Mouse (Mus musculus): Measurements from ENCODE around the gene Tmem259. TPM values are rescaled to one million over a fixed set of nuclear protein-coding genes. Genes with fewer than 3 reads are reported as not detected.
A peak's percentile ranks its signal among the peaks of the same experiment; 100 is the strongest.

Gene Tmem259
- polyA plus RNA-seq, 1 experiment from 2014 or later = 20.5 TPM

DNA sequence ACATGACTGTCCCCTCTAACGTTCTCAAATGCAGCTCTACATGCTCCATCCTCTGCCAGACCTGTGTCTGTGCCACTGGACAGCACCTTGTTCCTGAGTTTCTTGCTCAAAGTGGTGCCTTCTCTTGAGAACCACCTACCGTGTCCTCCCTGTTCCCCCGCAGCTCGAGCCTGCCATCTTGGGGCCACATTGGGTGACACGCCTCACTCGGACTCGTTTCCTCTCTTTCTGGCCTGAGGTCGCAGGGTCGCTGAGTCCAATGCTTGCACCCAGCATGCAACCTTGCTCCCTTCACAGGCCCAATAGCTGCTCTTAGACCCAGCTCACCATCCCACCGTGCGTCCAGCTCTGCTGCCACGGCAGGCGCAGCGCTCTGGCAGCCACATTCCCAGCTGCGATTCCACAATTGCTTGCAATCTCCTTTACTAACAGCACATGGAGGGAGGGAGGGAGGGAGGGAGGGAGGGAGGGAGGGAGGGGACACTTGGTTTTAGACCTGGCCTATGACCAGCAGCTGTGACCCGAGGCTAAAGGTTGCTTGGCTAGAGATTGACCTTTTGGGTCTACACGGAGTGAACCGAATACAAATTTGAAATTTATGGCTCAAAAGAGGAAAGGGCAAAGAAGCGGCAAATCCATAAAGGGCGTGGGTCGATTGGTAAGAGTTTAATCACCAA lies 25.9 kb downstream of the Tmem259 start:
- WGBS = 15% methylated on average over 21 of the region's 21 CpGs
- no peak overlapping the region for H3K4me3 ChIP-seq
- no peak for ATAC-seq (ENCODE audit: borderline replicate concordance, extremely low read depth, low FRiP score, low TSS enrichment)
- H3K9ac ChIP-seq = no peak overlapping the region
- no peaks in the 10 kb centered on the region for H3K27me3 ChIP-seq
- peaks cover 21% of the 10 kb centered on the region for H3K36me3 ChIP-seq
- H3K4me2 ChIP-seq = peak overlapping the region; percentile 29; the same call in 1 of the 2 replicates
- no peak overlapping the region for H3K27ac ChIP-seq
- peaks cover 23% of the 10 kb centered on the region for H3K4me1 ChIP-seq
- no peaks in the 10 kb centered on the region for H3K9me3 ChIP-seq

DNA sequence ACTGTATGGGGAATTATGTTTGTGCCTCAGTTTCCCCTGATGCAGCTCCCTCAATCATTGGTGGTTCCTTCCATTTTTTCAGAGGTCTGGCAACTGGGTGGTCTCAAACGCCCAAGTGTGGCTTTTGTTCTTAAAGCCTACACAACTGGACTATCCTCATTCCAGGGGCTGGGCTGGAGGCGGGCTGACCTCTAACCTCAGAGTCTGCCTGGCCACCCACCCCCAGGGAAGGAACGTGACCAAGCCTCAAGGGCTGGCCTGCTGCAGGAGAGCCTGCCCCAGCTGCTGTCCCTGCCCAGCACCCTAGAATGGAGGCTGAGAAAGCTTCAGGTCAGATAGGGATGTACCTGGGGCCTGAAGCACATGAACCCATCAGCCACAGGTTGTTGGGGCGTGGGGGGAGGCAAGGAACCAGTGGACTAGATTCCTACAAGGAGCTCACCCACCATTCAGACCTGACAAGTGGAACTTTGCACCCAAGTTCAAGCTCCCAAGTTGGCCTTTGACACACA lies 27.4 kb downstream of the Tmem259 start:
- no peak for ATAC-seq (ENCODE audit: borderline replicate concordance, extremely low read depth, low FRiP score, low TSS enrichment)
- Histone ChIP-seq H3K9ac (no peak overlapping the region), H3K4me3 (no peak overlapping the region), H3K27me3 (no peaks in the 10 kb centered on the region), H3K4me2 (no peak overlapping the region), H3K9me3 (no peaks in the 10 kb centered on the region), H3K4me1 (peaks cover 23% of the 10 kb centered on the region), H3K36me3 (peaks cover 17% of the 10 kb centered on the region), H3K27ac (no peak overlapping the region)
- 31% methylated on average over 4 of the region's 4 CpGs for WGBS

DNA sequence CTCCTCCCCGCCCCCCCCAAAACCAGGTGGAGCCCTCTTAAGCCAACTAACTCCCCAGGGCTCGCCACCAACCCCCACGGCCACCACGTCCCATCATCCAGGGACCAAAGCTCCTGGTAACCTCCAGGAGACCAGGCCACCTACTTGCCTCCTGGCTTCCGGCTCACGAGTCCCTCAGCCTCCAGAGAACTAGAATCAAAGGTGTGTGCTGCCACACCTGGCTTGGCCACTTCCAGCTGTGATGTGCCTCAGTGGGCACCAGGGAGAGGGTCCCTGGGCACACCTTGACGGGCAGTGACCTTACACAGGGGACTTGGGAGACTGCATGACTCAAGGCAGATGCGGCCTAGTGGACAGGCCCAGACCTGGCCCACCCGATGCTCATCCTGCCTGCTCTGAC lies 28.4 kb downstream of the Tmem259 start:
- Histone ChIP-seq H3K4me3 (no peak overlapping the region), H3K4me1 (peaks cover 14% of the 10 kb centered on the region), H3K27me3 (no peaks in the 10 kb centered on the region), H3K4me2 (no peak overlapping the region), H3K36me3 (peaks cover 23% of the 10 kb centered on the region), H3K27ac (no peak overlapping the region), H3K9ac (no peak overlapping the region), H3K9me3 (no peaks in the 10 kb centered on the region)
- no peak for ATAC-seq (ENCODE audit: borderline replicate concordance, extremely low read depth, low FRiP score, low TSS enrichment)
- 63% methylated on average over 9 of the region's 9 CpGs for WGBS

DNA sequence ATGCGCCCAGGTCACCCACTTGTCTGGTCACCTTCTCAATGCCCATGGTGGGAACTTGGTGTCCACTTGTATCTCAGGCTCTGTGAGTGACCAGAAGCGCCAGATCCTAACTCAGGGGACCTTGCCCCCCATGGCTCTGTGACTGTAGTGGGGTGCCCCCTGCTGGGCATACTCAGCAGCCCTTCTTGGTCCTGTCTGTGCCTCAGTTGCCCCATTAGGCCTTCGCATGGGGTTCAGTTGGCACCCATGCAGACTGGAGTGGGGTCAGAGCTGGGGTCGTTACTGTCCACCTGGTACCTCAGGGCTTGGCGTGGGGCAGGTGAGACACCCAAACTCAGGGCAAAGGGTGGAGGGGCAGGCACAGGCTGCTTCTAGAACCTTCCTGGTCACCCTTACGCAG lies 30.2 kb downstream of the Tmem259 start:
- H3K4me3 ChIP-seq = no peak overlapping the region
- no peaks in the 10 kb centered on the region for H3K27me3 ChIP-seq
- no peak overlapping the region for H3K9ac ChIP-seq
- no peaks in the 10 kb centered on the region for H3K9me3 ChIP-seq
- ATAC-seq (ENCODE audit: borderline replicate concordance, extremely low read depth, low FRiP score, low TSS enrichment) = no peak
- H3K27ac ChIP-seq = no peak overlapping the region
- 85% methylated on average over 6 of the region's 6 CpGs for WGBS
- H3K36me3 ChIP-seq = peaks cover 39% of the 10 kb centered on the region
- peaks cover 11% of the 10 kb centered on the region; the same call in 1 of the 2 replicates for H3K4me1 ChIP-seq
- no peak overlapping the region for H3K4me2 ChIP-seq

DNA sequence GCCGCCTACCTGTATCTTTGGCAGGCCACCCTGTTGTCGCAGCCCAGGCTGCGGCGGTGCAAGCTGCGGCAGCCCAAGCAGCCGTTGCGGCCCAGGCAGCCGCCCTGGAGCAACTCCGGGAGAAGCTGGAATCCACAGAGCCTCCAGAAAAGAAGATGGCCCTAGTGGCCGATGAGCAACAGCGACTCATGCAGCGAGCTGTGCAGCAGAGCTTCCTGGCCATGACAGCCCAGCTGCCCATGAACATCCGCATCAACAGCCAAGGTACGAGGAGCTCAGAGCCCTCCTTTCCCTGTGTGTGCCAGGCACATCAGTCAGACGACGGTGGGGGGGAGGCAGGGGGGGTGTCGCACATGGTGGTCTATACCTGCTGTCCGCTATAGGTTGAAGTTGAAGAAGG lies 33.5 kb downstream of the Tmem259 start:
- WGBS = 83% methylated on average over 18 of the region's 18 CpGs
- no peak for ATAC-seq (ENCODE audit: borderline replicate concordance, extremely low read depth, low FRiP score, low TSS enrichment)
- H3K9ac ChIP-seq = no peak overlapping the region

DNA sequence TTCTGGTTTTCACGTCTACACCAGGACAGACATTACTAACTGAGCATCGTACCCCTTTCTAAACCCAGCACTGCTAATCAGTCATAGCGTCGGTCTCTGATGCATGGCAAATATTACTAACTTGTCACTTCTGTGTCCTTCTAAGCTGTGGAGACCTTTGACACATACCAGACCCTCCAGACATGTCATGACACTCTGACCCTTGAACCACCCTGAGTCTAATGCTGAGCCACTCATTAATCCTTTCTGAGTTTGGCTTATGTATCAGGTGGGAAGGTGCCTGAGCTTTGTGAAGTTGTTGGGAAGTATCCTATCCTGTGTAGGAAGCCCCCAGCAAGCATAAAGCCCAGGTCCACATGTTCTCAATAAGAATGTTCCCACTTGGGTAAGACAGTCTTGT lies 34.3 kb downstream of the Tmem259 start:
- ATAC-seq (ENCODE audit: borderline replicate concordance, extremely low read depth, low FRiP score, low TSS enrichment) = no peak
- H3K9ac ChIP-seq = no peak overlapping the region
- peaks cover 40% of the 10 kb centered on the region for H3K36me3 ChIP-seq
- H3K4me1 ChIP-seq = peaks cover 29% of the 10 kb centered on the region
- H3K27me3 ChIP-seq = no peaks in the 10 kb centered on the region
- H3K9me3 ChIP-seq = no peaks in the 10 kb centered on the region
- H3K4me2 ChIP-seq = no peak overlapping the region
- H3K4me3 ChIP-seq = no peak overlapping the region
- 79% methylated on average over 4 of the region's 4 CpGs for WGBS
- no peak overlapping the region for H3K27ac ChIP-seq

More for the DNA sequence above, 33.5 kb downstream of the Tmem259 start:
- Histone ChIP-seq H3K4me1 (peaks cover 21% of the 10 kb centered on the region), H3K4me2 (no peak overlapping the region), H3K4me3 (no peak overlapping the region), H3K27ac (no peak overlapping the region), H3K9me3 (no peaks in the 10 kb centered on the region), H3K36me3 (peaks cover 40% of the 10 kb centered on the region), H3K27me3 (no peaks in the 10 kb centered on the region)

DNA sequence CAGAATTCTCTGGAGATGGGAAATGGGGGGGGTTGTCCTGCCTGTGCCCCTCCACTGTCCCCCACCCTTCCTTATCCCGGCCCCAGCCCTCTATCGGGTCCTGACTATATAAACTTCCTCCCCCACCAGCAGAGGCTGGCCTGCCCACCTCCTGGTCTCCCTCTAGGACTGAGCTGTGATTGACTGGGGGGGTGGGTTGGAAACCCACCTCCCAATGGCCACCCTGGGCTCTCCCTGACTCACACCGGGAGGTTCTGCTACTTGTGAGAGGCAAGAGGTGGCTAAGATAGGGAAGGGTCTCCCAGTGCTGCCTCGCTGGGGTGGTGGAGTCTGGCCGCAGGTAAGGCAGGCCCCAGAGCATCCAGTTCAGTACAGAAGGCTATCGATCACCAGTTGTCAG lies 36.6 kb downstream of the Tmem259 start:
- Histone ChIP-seq H3K4me1 (peaks cover 37% of the 10 kb centered on the region), H3K36me3 (peaks cover 29% of the 10 kb centered on the region), H3K27ac (0 out of 2 replicates have a peak overlapping the region, but pooled peaks have one; percentile 90), H3K4me2 (no peak overlapping the region), H3K9ac (no peak overlapping the region), H3K27me3 (no peaks in the 10 kb centered on the region), H3K9me3 (no peaks in the 10 kb centered on the region), H3K4me3 (no peak overlapping the region)
- WGBS = 61% methylated on average over 6 of the region's 6 CpGs
- no peak for ATAC-seq (ENCODE audit: borderline replicate concordance, extremely low read depth, low FRiP score, low TSS enrichment)

DNA sequence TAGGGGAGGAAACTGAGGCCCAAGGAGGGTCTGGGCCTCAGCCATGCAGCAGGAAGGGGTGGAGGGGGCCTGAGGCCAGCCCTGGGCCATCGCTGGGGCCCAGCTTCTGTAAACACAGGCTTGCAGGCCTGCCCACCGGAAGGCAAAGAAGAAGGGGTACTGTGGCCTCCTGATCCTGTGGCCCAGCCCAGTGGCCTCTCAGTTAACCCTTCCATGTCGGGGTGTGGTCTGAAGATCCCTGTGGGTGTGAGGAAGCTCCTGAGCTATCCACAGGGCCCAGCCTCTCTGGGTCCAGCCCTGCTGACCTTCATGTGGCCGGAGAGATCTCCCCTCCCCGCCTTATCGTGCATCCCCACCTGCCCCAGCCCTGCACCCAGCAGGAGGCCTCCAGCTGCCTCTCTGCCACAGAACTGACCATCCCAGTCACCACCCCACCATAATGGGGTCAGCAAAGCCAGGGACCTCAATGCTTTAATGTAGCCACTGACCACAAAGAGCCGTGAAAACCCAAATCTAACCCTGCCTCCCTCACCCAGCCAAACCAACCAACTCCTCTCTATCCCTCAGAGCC lies 37.3 kb downstream of the Tmem259 start:
- H3K27ac ChIP-seq = peak overlapping the region; percentile 90
- peak overlapping the region; percentile 27; the same call in 1 of the 2 replicates for H3K4me2 ChIP-seq
- 27% methylated on average over 7 of the region's 7 CpGs for WGBS
- no peak overlapping the region for H3K4me3 ChIP-seq
- H3K9ac ChIP-seq = no peak overlapping the region
- no peak for ATAC-seq (ENCODE audit: borderline replicate concordance, extremely low read depth, low FRiP score, low TSS enrichment)
- H3K36me3 ChIP-seq = peaks cover 34% of the 10 kb centered on the region
- no peaks in the 10 kb centered on the region for H3K9me3 ChIP-seq
- no peaks in the 10 kb centered on the region for H3K27me3 ChIP-seq
- H3K4me1 ChIP-seq = peaks cover 37% of the 10 kb centered on the region

DNA sequence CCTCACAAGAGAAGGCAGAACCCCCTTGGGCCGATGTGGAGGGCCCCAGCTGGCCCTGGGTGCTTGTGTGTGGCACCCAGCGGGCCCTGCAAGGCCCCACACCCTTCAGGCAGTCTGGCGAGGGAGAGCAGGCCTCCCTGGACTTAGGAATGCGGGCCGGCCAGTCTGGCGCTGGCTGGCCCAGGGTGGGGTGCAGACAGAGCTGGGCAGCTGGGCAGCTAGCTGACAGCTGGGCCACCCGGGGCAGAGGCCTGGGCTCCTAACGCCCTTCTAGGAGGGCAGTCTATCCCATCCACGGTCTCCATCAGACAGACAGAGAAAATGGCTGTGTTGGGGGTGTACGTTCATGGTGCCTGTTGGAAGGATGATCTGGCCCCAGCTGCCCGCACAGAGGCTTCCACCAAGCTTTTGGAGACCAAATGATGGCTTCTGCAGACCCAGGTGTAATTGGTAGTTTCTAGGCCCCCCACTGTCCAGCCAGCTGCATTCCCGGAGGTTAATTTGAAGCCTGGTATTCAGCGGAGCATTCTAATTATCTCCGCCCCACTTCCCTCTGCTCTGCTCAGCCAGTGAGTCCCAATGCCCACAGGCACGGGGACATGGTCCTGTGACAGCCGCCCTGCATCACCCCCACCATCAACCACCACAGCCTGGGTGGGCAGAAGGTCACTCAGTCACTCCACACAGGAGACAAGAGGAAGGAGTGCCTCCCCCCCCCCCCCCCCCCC lies 38.5 kb downstream of the Tmem259 start:
- Histone ChIP-seq H3K4me3 (no peak overlapping the region), H3K36me3 (peaks cover 28% of the 10 kb centered on the region), H3K4me2 (peak overlapping the region; percentile 31), H3K4me1 (peaks cover 37% of the 10 kb centered on the region), H3K9ac (peak overlapping the region; percentile 17; the same call in 1 of the 2 replicates), H3K27me3 (no peaks in the 10 kb centered on the region), H3K27ac (peak overlapping the region; percentile 90), H3K9me3 (no peaks in the 10 kb centered on the region)
- WGBS = 32% methylated on average over 16 of the region's 16 CpGs
- ATAC-seq (ENCODE audit: borderline replicate concordance, extremely low read depth, low FRiP score, low TSS enrichment) = peak; percentile 73; the same call in 1 of the 2 replicates

DNA sequence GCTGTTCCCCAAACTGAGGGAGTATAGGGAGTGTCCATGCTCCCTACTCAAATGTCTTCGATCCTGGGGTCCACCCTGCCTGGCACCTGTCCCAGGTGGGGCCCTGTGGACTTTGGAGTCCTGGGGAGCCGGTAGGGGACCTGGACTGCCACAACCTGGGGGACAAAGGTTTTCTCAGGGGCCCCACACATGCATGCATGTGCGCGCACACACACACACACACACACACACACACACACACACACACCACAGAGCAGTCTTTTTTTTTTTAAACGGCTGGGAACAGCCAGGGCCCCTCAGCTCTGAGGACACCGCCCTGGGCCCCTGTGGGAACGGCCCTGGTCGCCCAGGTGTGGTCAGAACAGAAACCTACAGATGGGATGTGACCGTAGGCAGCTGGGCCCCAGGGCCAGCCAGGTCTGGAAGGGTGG lies 40.6 kb downstream of the Tmem259 start:
- Histone ChIP-seq H3K27me3 (no peaks in the 10 kb centered on the region), H3K36me3 (peaks cover 10% of the 10 kb centered on the region; the same call in 1 of the 2 replicates), H3K4me2 (no peak overlapping the region), H3K4me1 (peaks cover 43% of the 10 kb centered on the region), H3K9me3 (no peaks in the 10 kb centered on the region), H3K27ac (peak overlapping the region; percentile 43), H3K9ac (no peak overlapping the region), H3K4me3 (no peak overlapping the region)
- no peak for ATAC-seq (ENCODE audit: borderline replicate concordance, extremely low read depth, low FRiP score, low TSS enrichment)
- WGBS = 63% methylated on average over 9 of the region's 9 CpGs

DNA sequence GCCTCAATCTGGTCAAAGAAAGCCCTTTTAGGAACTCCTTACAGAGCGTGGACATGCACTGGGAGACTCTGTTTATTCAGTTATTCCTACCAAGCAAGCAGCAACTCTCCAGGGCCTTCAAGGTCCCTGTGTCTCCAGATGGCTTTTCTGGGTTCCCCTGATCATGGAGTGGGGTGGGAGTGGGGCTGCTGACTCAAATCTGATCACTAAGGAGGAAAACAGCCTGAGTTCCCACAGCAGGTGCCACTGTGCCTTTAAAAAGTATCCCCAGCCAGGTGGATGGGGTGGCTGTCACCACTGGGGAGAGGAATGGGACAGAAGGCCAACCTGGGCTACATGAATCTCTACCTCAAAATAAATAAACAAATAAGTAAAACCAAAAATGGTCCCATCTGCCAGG lies 41.1 kb downstream of the Tmem259 start:
- ATAC-seq (ENCODE audit: borderline replicate concordance, extremely low read depth, low FRiP score, low TSS enrichment) = no peak
- Histone ChIP-seq H3K36me3 (peaks cover 10% of the 10 kb centered on the region; the same call in 1 of the 2 replicates), H3K27ac (0 out of 2 replicates have a peak overlapping the region, but pooled peaks have one; percentile 3), H3K4me1 (peaks cover 47% of the 10 kb centered on the region), H3K9ac (no peak overlapping the region), H3K4me3 (no peak overlapping the region), H3K27me3 (no peaks in the 10 kb centered on the region), H3K9me3 (no peaks in the 10 kb centered on the region), H3K4me2 (no peak overlapping the region)
- WGBS = 74% methylated on average over 1 of the region's 1 CpGs

DNA sequence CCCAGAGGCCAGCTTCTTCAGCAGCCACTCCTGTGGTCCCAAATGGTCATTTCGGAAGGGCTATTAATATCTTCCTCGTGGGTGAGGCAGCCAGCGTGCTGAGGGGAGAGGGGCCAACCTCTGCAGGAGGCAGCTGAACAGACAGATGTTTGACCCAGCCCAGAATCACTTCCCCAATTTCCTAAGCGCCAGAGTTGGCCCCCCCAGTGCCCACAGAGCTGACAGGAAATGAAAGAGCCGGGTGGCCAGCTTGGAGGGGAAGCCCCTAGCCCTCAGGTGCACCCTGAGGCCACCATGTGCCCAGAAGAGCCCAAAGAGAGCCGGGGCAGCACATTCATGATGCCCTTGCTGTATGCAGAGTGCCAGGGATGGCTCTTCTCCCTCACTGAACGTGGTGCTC lies 43.4 kb downstream of the Tmem259 start:
- Histone ChIP-seq H3K9me3 (no peaks in the 10 kb centered on the region), H3K36me3 (peaks cover 10% of the 10 kb centered on the region; the same call in 1 of the 2 replicates), H3K4me1 (peaks cover 49% of the 10 kb centered on the region), H3K4me2 (no peak overlapping the region), H3K27ac (no peak overlapping the region), H3K9ac (no peak overlapping the region), H3K27me3 (no peaks in the 10 kb centered on the region), H3K4me3 (no peak overlapping the region)
- WGBS = 49% methylated on average over 7 of the region's 7 CpGs
- no peak for ATAC-seq (ENCODE audit: borderline replicate concordance, extremely low read depth, low FRiP score, low TSS enrichment)

Measured in lung, embryonic 15.5 days (tissue).